Mouse (Mus musculus) erythroblast, embryonic 14.5 days (primary cell): Measurements from ENCODE around the gene Sdsl.

Source experiments
- GATA1 ChIP-seq: IDR thresholded peaks from 2 replicates; pipeline ENCODE4 v1.6.1; 2012; ENCODE audit warnings: low read length, inconsistent platforms, mixed read lengths
- TAL1 ChIP-seq: IDR thresholded peaks from 3 replicates; pipeline ENCODE4 v1.6.1; 2012; ENCODE audit warnings: low read length, inconsistent platforms, mixed read lengths

DNA sequence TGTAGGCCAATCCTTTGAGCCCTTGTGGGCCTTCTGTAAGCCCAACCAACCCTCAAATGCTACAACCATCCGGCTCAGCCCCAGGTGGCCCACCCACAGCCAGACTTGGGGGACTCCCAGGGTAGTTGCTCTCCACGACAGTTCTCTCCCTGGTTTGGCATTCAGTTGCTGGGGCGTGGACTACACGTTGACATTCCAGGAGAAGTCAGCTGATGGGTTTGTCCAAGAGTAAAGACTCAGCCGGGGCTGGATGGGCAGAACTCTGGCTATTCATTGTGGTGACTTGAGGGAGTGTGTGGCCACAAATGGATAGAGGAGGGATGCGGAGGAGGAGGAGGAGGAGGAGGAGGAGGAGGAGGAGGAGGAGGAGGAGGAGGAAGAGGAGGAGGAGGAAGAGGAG lies 43.6 kb downstream of the Sdsl start:
- TF ChIP-seq TAL1 (no peak), GATA1 (no peak)
